Mouse (Mus musculus) lung, embryonic 14.5 days (tissue): ENCODE results near the gene Fgfr2. TPM values are rescaled to one million over a fixed set of nuclear protein-coding genes. Genes with fewer than 3 reads are reported as not detected.

Experiments
- ATAC-seq: fragments of 200-750 bp; cut with Nextera tagmentation; 2 replicates; pipeline ENCODE4 v1.8.0; 2017; ENCODE audit warnings: mild to moderate bottlenecking, moderate TSS enrichment, moderate library complexity; ENCODE audit not compliant: insufficient read depth
- DNase-seq: peaks from one replicate; pipeline ENCODE4 v3.0.0-alpha.2; 2015
- H3K27ac ChIP-seq: fragments of 300-500 bp; sonication (generic); 2 replicates; pipeline ENCODE4 v1.5.1; 2014; ENCODE audit warnings: low read depth, mild to moderate bottlenecking, moderate library complexity
- H3K27me3 ChIP-seq: fragments of 300-500 bp; sonication (generic); 2 replicates; pipeline ENCODE4 v1.6.1; 2014; ENCODE audit warnings: low read length, control low read depth; ENCODE audit not compliant: insufficient read depth
- H3K36me3 ChIP-seq: fragments of 300-500 bp; sonication (generic); 2 replicates; pipeline ENCODE4 v1.6.1; 2014; ENCODE audit warnings: control low read depth; ENCODE audit not compliant: insufficient read depth
- H3K4me1 ChIP-seq: fragments of 300-500 bp; sonication (generic); 2 replicates; pipeline ENCODE4 v1.6.1; 2014; ENCODE audit warnings: antibody characterized with exemption, control low read depth; ENCODE audit not compliant: insufficient read depth
- H3K4me2 ChIP-seq: fragments of 300-500 bp; sonication (generic); 2 replicates; pipeline ENCODE4 v1.6.1; 2014; ENCODE audit warnings: mild to moderate bottlenecking
- H3K4me3 ChIP-seq: fragments of 300-500 bp; sonication (generic); 2 replicates; pipeline ENCODE4 v1.5.1; 2014; ENCODE audit warnings: low read depth, low read length
- H3K9ac ChIP-seq: fragments of 300-500 bp; sonication (generic); 2 replicates; pipeline ENCODE4 v1.6.1; 2014
- H3K9me3 ChIP-seq: fragments of 300-500 bp; sonication (generic); 2 replicates; pipeline ENCODE4 v1.6.1; 2016; ENCODE audit warnings: low read depth, low read length, control low read depth
- CTCF ChIP-seq: IDR thresholded peaks from 2 replicates; pipeline ENCODE4 v1.5.1; 2016; ENCODE audit warnings: antibody characterized with exemption, low read depth
- WGBS: fragments of 180-500 bp; shearing (Covaris S2); extraction: QIAGEN DNeasy Blood & Tissue Kit; methylation state at CpG from one replicate; pipeline ENCODE4 v1.1.7; 2014; 5-methylcytosine and 5-hydroxymethylcytosine counted together
- polyA plus RNA-seq: library from polyadenylated mRNA; unstranded; fragments of >200 nt; fragmentation: Nextera tagmentation; extraction: Ambion mirVana; gene quantifications from 2 replicates; pipeline ENCODE4 v1.2.1, GENCODE M21; 2014

Fgfr2 gene
- polyA plus RNA-seq, 1 experiment from 2014 or later = 179 TPM

GRCm38 (mm10) chr7:130816243-130816642, 2306.9 kb downstream of the Fgfr2 start:
- no peaks in the 10 kb centered on the region for H3K4me1 ChIP-seq
- H3K9me3 ChIP-seq = no peaks in the 10 kb centered on the region
- ATAC-seq = no peak
- TF ChIP-seq CTCF = no peak
- H3K4me3 ChIP-seq = no peak overlapping the region
- no peak for DNase-seq
- H3K27me3 ChIP-seq = no peaks in the 10 kb centered on the region
- no peaks in the 10 kb centered on the region for H3K36me3 ChIP-seq
- H3K4me2 ChIP-seq = no peak overlapping the region
- no peak overlapping the region for H3K27ac ChIP-seq
- WGBS = 78% methylated on average over 7 of the region's 7 CpGs
- H3K9ac ChIP-seq = no peak overlapping the region

- no peak overlapping the region for H3K4me3 ChIP-seq
- H3K9ac ChIP-seq = no peak overlapping the region
- no peak for ATAC-seq
- no peak for DNase-seq
- no peaks in the 10 kb centered on the region for H3K27me3 ChIP-seq
- H3K4me1 ChIP-seq = no peaks in the 10 kb centered on the region
- 91% methylated on average over 10 of the region's 10 CpGs for WGBS
- H3K9me3 ChIP-seq = no peaks in the 10 kb centered on the region
- TF ChIP-seq CTCF = no peak
- no peak overlapping the region for H3K4me2 ChIP-seq
- no peak overlapping the region for H3K27ac ChIP-seq
- H3K36me3 ChIP-seq = no peaks in the 10 kb centered on the region
Measured at GRCm38 (mm10) chr7:130815601-130816000, 2307.5 kb downstream of the Fgfr2 start.

- no peak for DNase-seq
- no peaks in the 10 kb centered on the region for H3K27me3 ChIP-seq
- H3K9ac ChIP-seq = no peak overlapping the region
- H3K4me2 ChIP-seq = peak overlapping the region; percentile 35; the same call in 1 of the 2 replicates
- H3K27ac ChIP-seq = no peak overlapping the region
- no peak for TF ChIP-seq CTCF
- H3K4me3 ChIP-seq = no peak overlapping the region
- no peaks in the 10 kb centered on the region for H3K9me3 ChIP-seq
- 41% methylated on average over 16 of the region's 16 CpGs for WGBS
- ATAC-seq = no peak
- no peaks in the 10 kb centered on the region for H3K36me3 ChIP-seq
- no peaks in the 10 kb centered on the region for H3K4me1 ChIP-seq
Measured at GRCm38 (mm10) chr7:130812407-130812806, 2310.7 kb downstream of the Fgfr2 start.

GRCm38 (mm10) chr7:130810238-130810637, 2312.9 kb downstream of the Fgfr2 start:
- WGBS = 64% methylated on average over 4 of the region's 4 CpGs
- Histone ChIP-seq H3K9me3 (no peaks in the 10 kb centered on the region), H3K4me2 (no peak overlapping the region), H3K9ac (no peak overlapping the region), H3K36me3 (no peaks in the 10 kb centered on the region), H3K4me3 (no peak overlapping the region), H3K27me3 (no peaks in the 10 kb centered on the region), H3K27ac (no peak overlapping the region), H3K4me1 (no peaks in the 10 kb centered on the region)
- ATAC-seq (no peak), DNase-seq (no peak)
- TF ChIP-seq CTCF = no peak

GRCm38 (mm10) chr7:130808694-130809093, 2314.5 kb downstream of the Fgfr2 start:
- no peak overlapping the region for H3K4me2 ChIP-seq

GRCm38 (mm10) chr7:130807749-130808148, 2315.4 kb downstream of the Fgfr2 start:
- Histone ChIP-seq H3K27ac (no peak overlapping the region), H3K9ac (no peak overlapping the region), H3K4me2 (no peak overlapping the region), H3K4me1 (no peaks in the 10 kb centered on the region), H3K4me3 (no peak overlapping the region), H3K27me3 (no peaks in the 10 kb centered on the region), H3K9me3 (no peaks in the 10 kb centered on the region), H3K36me3 (no peaks in the 10 kb centered on the region)
- peak; percentile 49; the same call in 1 of the 2 replicates for ATAC-seq
- DNase-seq = peak; percentile 21
- no peak for TF ChIP-seq CTCF
- WGBS = 54% methylated on average over 8 of the region's 8 CpGs

More at GRCm38 (mm10) chr7:130808694-130809093, 2314.5 kb downstream of the Fgfr2 start:
- Histone ChIP-seq H3K9ac (no peak overlapping the region), H3K9me3 (no peaks in the 10 kb centered on the region), H3K36me3 (no peaks in the 10 kb centered on the region), H3K4me1 (no peaks in the 10 kb centered on the region), H3K27me3 (no peaks in the 10 kb centered on the region), H3K27ac (no peak overlapping the region), H3K4me3 (no peak overlapping the region)
- ATAC-seq (0 out of 2 replicates have a peak, but pooled peaks have one; percentile 35), DNase-seq (peak; percentile 52)
- WGBS = 6% methylated on average over 6 of the region's 6 CpGs
- TF ChIP-seq CTCF = no peak

GRCm38 (mm10) chr7:130804991-130805390, 2318.2 kb downstream of the Fgfr2 start:
- Histone ChIP-seq H3K36me3 (no peaks in the 10 kb centered on the region), H3K27ac (no peak overlapping the region), H3K4me3 (no peak overlapping the region), H3K9me3 (no peaks in the 10 kb centered on the region), H3K4me2 (no peak overlapping the region), H3K27me3 (no peaks in the 10 kb centered on the region), H3K9ac (no peak overlapping the region), H3K4me1 (no peaks in the 10 kb centered on the region)
- TF ChIP-seq CTCF = no peak
- ATAC-seq = no peak
- WGBS = 71% methylated on average over 5 of the region's 5 CpGs
- no peak for DNase-seq
